Mouse (Mus musculus) lung, embryonic 14.5 days (tissue): Measurements from ENCODE around the gene Satb1. TPM values are rescaled to one million over a fixed set of nuclear protein-coding genes. Genes with fewer than 3 reads are reported as not detected.

Source experiments
- ATAC-seq: fragments of 200-750 bp; cut with Nextera tagmentation; 2 replicates; pipeline ENCODE4 v1.8.0; 2017; ENCODE audit warnings: mild to moderate bottlenecking, moderate TSS enrichment, moderate library complexity; ENCODE audit not compliant: insufficient read depth
- DNase-seq: peaks from one replicate; pipeline ENCODE4 v3.0.0-alpha.2; 2015
- H3K27ac ChIP-seq: fragments of 300-500 bp; sonication (generic); 2 replicates; pipeline ENCODE4 v1.5.1; 2014; ENCODE audit warnings: low read depth, mild to moderate bottlenecking, moderate library complexity
- H3K27me3 ChIP-seq: fragments of 300-500 bp; sonication (generic); 2 replicates; pipeline ENCODE4 v1.6.1; 2014; ENCODE audit warnings: low read length, control low read depth; ENCODE audit not compliant: insufficient read depth
- H3K36me3 ChIP-seq: fragments of 300-500 bp; sonication (generic); 2 replicates; pipeline ENCODE4 v1.6.1; 2014; ENCODE audit warnings: control low read depth; ENCODE audit not compliant: insufficient read depth
- H3K4me1 ChIP-seq: fragments of 300-500 bp; sonication (generic); 2 replicates; pipeline ENCODE4 v1.6.1; 2014; ENCODE audit warnings: antibody characterized with exemption, control low read depth; ENCODE audit not compliant: insufficient read depth
- H3K4me2 ChIP-seq: fragments of 300-500 bp; sonication (generic); 2 replicates; pipeline ENCODE4 v1.6.1; 2014; ENCODE audit warnings: mild to moderate bottlenecking
- H3K4me3 ChIP-seq: fragments of 300-500 bp; sonication (generic); 2 replicates; pipeline ENCODE4 v1.5.1; 2014; ENCODE audit warnings: low read depth, low read length
- H3K9ac ChIP-seq: fragments of 300-500 bp; sonication (generic); 2 replicates; pipeline ENCODE4 v1.6.1; 2014
- H3K9me3 ChIP-seq: fragments of 300-500 bp; sonication (generic); 2 replicates; pipeline ENCODE4 v1.6.1; 2016; ENCODE audit warnings: low read depth, low read length, control low read depth
- CTCF ChIP-seq: IDR thresholded peaks from 2 replicates; pipeline ENCODE4 v1.5.1; 2016; ENCODE audit warnings: antibody characterized with exemption, low read depth
- WGBS: fragments of 180-500 bp; shearing (Covaris S2); extraction: QIAGEN DNeasy Blood & Tissue Kit; methylation state at CpG from one replicate; pipeline ENCODE4 v1.1.7; 2014; 5-methylcytosine and 5-hydroxymethylcytosine counted together
- polyA plus RNA-seq: library from polyadenylated mRNA; unstranded; fragments of >200 nt; fragmentation: Nextera tagmentation; extraction: Ambion mirVana; gene quantifications from 2 replicates; pipeline ENCODE4 v1.2.1, GENCODE M21; 2014

The Satb1 gene
- 10.6 and 11.8 TPM in 2 replicates for polyA plus RNA-seq

- Histone ChIP-seq H3K27me3 (peaks cover 53% of the 10 kb centered on the region), H3K4me3 (peak within 1 kb of the TSS; percentile 60), H3K9ac (peak within 1 kb of the TSS; percentile 41), H3K4me2 (peak within 1 kb of the TSS; percentile 96), H3K4me1 (0 out of 2 replicates have a peak, but pooled peaks cover 2% of the 10 kb centered on the region), H3K27ac (no peak within 1 kb of the TSS), H3K36me3 (no peaks in the 10 kb centered on the region), H3K9me3 (no peaks in the 10 kb centered on the region)
- DNase-seq (peak; percentile 82), ATAC-seq (peak; percentile 95)
- peak; percentile 26 for TF ChIP-seq CTCF
- WGBS: under 1% methylated on average over 41 of the region's 52 CpGs
Observed at GRCm38 (mm10) chr17:51832900-51833577, at the start of gene Satb1. Satb1 (minus strand) TSS chr17:51833290.

- no peak overlapping the region for H3K4me3 ChIP-seq
- TF ChIP-seq CTCF: no peak
- H3K4me2 ChIP-seq: no peak overlapping the region
- no peaks in the 10 kb centered on the region for H3K27me3 ChIP-seq
- no peaks in the 10 kb centered on the region for H3K4me1 ChIP-seq
- no peaks in the 10 kb centered on the region for H3K9me3 ChIP-seq
- no peak overlapping the region for H3K9ac ChIP-seq
- ATAC-seq: no peak
- 58% methylated on average over 12 of the region's 12 CpGs for WGBS
- no peak overlapping the region for H3K27ac ChIP-seq
- H3K36me3 ChIP-seq: no peaks in the 10 kb centered on the region
- no peak for DNase-seq
Observed at GRCm38 (mm10) chr17:51882566-51882965, 49.5 kb upstream of the Satb1 start.

- ATAC-seq (no peak), DNase-seq (no peak)
- H3K4me3 ChIP-seq: no peak overlapping the region
- TF ChIP-seq CTCF: no peak
- H3K27me3 ChIP-seq: no peaks in the 10 kb centered on the region
- no peaks in the 10 kb centered on the region for H3K4me1 ChIP-seq
- no peaks in the 10 kb centered on the region for H3K9me3 ChIP-seq
- no peak overlapping the region for H3K9ac ChIP-seq
- WGBS: 85% methylated on average over 8 of the region's 8 CpGs
- no peak overlapping the region for H3K27ac ChIP-seq
- H3K36me3 ChIP-seq: no peaks in the 10 kb centered on the region
- no peak overlapping the region for H3K4me2 ChIP-seq
Observed at GRCm38 (mm10) chr17:51880895-51881622, 48.0 kb upstream of the Satb1 start.

- 32% methylated on average over 9 of the region's 9 CpGs for WGBS
- no peak overlapping the region for H3K4me3 ChIP-seq
- DNase-seq (no peak), ATAC-seq (no peak)
- TF ChIP-seq CTCF: no peak
- H3K9ac ChIP-seq: no peak overlapping the region
- H3K27me3 ChIP-seq: no peaks in the 10 kb centered on the region
- H3K4me2 ChIP-seq: no peak overlapping the region
- H3K4me1 ChIP-seq: no peaks in the 10 kb centered on the region
- no peak overlapping the region for H3K27ac ChIP-seq
- H3K36me3 ChIP-seq: no peaks in the 10 kb centered on the region
- no peaks in the 10 kb centered on the region for H3K9me3 ChIP-seq
Observed at GRCm38 (mm10) chr17:51880221-51880620, 47.1 kb upstream of the Satb1 start.

- Histone ChIP-seq H3K9ac (no peak overlapping the region), H3K4me2 (no peak overlapping the region), H3K4me1 (no peaks in the 10 kb centered on the region), H3K4me3 (no peak overlapping the region), H3K27me3 (no peaks in the 10 kb centered on the region), H3K27ac (no peak overlapping the region), H3K36me3 (no peaks in the 10 kb centered on the region), H3K9me3 (no peaks in the 10 kb centered on the region)
- DNase-seq (no peak), ATAC-seq (no peak)
- 83% methylated on average over 5 of the region's 5 CpGs for WGBS
- no peak for TF ChIP-seq CTCF
Observed at GRCm38 (mm10) chr17:51879736-51880135, 46.6 kb upstream of the Satb1 start.

- H3K36me3 ChIP-seq: no peaks in the 10 kb centered on the region
- no peak overlapping the region for H3K9ac ChIP-seq
- no peak overlapping the region for H3K27ac ChIP-seq
- H3K4me2 ChIP-seq: no peak overlapping the region
- no peak for ATAC-seq
- no peak for DNase-seq
- no peak overlapping the region for H3K4me3 ChIP-seq
- no peaks in the 10 kb centered on the region for H3K4me1 ChIP-seq
- 61% methylated on average over 2 of the region's 2 CpGs for WGBS
- no peak for TF ChIP-seq CTCF
- no peaks in the 10 kb centered on the region for H3K27me3 ChIP-seq
- no peaks in the 10 kb centered on the region for H3K9me3 ChIP-seq
Observed at GRCm38 (mm10) chr17:51879171-51879570, 46.1 kb upstream of the Satb1 start.

GRCm38 (mm10) chr17:51876471-51876870 is 43.4 kb upstream of the Satb1 start:
- TF ChIP-seq CTCF: no peak
- no peak overlapping the region for H3K27ac ChIP-seq
- H3K9ac ChIP-seq: no peak overlapping the region
- H3K4me3 ChIP-seq: no peak overlapping the region
- H3K27me3 ChIP-seq: no peaks in the 10 kb centered on the region
- no peak overlapping the region for H3K4me2 ChIP-seq
- no peaks in the 10 kb centered on the region for H3K36me3 ChIP-seq
- H3K4me1 ChIP-seq: no peaks in the 10 kb centered on the region
- H3K9me3 ChIP-seq: no peaks in the 10 kb centered on the region
- ATAC-seq: no peak
- 89% methylated on average over 5 of the region's 5 CpGs for WGBS
- no peak for DNase-seq
